Mouse (Mus musculus) cerebellum, postnatal 14 days (tissue): ENCODE measurements at regions not wholly inside any gene's neighbourhood (a gene's known extent, or its start where the extent isn't known, plus 50 kb on each side); places are given as distances from the start of the nearest gene placed in this dataset.

Source experiments
- DNase-seq, 2 experiments: peaks; one replicate each; pipeline ENCODE4 v3.0.0; 2021; ENCODE audit warnings: mixed read lengths in 2 of 2

DNA sequence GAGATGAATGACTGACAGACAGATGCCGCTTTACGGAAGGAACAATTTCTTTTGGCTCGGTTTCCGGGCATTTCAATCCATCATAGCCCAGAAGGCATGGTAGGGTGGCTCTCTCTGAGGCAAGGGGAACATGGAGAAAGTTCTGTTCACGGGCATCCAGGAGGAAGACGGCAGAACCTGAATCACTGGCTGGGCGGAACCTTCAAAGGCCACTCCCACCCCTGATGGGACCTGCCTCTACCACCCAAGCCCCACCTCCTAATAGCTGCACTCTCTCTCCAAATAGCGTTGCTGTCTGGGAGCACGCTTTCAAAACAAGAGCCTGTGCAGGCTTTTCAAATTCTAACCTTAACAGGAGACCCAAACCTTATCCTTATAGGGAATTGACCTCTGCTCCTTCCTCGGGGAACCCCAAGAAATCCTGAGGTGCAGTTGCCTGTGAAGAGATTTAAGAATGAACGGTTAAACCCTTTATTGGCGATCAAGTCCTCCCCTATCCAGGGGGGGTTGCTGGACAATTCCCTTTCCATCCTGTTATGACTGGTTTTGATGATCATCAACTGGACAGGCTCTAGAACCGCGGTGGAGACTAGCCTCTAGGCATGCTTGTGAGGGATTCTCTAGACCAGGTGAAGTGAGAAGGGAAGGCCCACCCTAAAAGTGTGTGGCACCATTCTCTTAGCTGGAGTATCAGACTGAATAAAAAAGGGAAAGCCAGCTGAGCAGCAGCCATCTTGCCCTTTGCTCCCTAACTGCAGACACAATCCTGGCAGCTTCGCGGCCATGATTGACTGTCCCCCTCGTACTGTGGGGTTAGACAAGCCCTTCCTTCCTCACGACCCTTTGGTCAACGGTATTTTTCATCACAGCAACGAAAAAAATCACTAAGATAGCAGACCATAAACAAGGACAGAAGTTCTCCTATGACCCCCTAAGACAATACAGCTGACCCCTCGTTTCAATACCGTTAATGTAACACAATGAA, 184.5 kb upstream of the Dyrk2 start:
- no peak for DNase-seq

DNA sequence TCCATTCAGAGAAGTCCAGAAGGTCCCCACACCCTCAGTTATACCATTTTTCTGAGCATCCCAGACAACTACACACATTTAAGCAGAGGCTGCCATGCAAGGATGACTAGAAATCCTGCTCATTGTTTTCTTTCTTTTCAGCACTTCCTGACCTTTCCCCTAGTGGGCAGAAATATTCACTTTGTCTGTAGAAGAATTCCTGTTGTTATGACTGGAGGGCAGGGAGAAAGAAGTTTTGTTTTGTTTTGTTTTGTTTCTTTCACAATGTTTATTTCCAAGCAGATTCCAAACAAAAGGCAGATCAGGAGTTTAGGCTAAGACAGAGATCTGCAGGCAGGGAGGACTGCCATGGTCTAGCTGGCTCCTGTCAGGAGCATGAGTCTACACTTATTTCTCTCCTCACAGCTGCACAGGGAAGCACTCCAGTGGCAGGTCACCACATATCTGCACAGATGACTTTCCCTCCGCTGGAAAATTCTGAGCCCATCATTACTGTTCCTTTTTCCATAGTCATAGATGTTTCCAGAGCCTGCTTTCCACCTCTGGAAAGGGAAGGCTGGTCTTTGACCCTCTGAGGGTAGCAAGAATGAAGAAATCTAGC, 182.5 kb upstream of the Dyrk2 start:
- no peak for DNase-seq

DNA sequence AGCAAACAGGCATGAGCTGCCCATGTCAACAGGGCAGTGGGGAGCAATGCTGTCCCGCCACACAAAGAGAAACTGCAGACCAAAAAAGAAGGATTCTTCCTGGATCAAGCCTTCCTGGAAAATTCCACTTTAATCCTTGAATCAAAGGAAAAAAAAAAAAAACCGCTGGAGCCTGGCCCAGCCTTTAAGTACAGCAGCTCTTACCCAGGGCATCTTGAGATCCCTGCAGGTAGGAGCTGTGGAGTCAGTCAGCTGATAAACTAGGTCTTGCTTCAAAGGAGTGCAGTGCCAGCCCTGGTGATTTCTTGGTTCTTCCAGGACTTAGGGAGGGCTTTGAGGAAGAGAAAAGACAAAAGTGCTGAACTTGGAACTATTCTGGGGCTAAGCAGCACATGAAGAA, 181.6 kb upstream of the Dyrk2 start:
- DNase-seq: no peak

DNA sequence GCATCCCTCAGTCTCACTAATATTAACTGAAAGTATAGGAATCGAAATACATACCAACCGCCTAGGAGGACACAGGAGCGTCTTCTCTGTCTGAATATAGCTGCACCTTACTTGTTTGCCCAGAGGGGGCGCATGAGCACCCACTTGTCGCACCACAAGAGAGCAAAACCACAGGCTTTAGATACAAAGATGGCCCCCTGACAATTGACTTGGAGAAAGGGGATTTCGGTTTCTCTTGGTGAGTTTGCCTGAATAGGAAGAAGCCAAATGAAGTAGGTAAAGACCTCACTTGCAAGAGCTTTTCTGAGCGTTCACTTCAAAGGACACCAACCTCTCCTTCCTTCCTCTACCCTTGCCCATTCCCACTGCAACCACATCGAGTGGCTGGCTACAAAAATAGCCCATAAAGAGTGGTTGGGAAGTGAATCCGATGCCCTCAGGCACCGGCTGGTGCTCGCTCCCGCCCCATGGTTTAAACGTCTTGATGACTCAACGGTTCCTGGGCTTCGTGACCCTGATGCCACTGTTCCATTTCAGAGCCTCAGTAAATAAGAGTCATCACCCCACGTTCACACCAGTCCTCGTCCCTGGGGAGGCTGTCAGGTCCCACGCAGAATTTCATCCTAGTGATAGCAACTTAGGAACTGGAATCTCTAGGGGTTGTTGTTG, 180.1 kb upstream of the Dyrk2 start:
- DNase-seq: no peak

DNA sequence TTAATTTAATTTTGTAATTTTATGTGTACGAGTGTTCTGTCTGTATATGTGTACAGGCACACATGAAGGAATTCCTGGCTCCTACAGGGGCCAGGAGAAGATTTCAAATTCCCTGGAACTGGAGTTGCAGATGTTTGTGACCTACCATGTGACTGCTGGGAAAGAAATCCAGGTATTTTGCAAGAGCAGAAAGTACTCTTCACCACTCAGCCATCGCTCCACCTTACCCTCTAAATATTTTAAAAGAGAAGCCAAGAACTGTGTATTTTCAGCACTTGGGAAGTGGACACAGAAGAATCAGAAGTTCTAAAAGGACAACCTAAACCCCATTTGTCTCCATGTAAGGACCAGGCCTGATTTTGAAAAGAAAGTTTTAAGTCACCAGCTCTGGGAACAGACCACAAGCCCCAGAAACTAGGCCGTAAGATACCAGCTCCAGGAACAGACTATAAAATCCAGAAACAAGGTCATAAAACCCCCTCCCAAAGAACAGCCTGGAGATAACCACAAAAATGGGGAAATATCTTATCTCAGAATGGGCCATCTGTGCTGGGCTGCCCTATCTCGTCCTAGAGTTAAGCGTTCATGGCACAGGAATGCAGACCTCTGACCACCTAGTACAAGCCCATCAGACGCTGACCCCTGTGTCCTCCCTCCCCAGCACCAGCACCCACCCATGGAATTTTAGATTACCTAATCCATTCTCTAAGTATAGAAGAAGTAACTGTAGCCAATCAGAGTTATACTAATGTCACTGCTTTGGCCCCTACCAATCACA, 178.8 kb upstream of the Dyrk2 start:
- no peak for DNase-seq

DNA sequence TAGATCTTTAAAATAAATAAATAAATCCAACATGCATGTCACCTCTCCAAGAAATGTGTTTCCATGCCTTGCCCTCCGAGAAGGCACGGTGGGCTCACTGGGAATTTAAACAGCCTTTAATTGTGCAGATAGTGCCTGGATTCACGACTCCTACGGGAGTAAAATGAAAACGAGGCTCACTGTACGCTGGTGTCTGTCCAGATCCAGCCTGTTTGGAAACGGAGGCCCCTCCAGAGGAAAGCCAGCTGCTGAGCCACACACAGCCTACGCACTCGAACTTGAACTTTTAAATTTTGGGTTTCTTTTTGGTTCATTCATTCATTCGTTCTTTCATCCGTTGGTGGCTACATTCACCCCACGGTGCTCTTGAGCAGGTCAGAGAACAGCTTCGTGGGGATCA, 175.1 kb upstream of the Dyrk2 start:
- DNase-seq: no peak

DNA sequence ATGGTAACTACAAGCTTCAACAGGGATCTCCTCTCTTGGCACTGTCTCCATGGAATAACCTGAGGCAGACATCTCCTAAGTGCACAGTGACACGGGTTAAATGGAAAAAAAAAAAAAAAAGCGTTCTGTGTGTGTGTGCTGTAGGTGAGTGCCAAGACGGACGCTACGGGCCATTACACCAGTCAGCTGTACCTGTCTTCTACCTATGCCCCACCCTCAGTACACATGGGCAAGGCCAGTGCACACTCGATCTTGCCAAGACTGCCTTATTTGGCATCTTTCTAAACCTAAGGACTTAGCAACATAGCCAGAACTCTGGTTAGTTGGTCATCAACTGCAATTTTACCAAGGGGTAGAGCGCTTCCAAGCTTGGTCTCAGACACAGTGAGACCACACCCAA, 173.1 kb upstream of the Dyrk2 start:
- DNase-seq: no peak

DNA sequence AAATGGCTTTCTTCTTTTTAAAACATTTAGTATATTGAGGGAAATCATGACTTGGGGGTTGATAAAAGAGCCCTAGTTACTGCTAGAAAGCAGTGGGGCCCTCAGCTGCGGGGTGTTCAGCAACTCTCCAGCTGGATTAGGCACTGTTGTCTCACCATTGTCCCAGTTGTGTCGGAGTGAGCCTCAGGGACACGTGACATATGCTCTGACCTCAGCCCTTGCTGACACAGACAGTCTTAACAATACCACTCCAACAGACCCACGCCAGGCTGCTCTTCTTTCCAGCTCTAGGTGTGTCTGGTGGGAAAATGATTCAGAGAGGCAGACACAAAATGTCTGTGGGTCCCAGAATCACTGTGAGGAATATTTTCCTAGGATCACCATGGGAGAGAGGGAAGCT, 170.2 kb upstream of the Dyrk2 start:
- DNase-seq: no peak

DNA sequence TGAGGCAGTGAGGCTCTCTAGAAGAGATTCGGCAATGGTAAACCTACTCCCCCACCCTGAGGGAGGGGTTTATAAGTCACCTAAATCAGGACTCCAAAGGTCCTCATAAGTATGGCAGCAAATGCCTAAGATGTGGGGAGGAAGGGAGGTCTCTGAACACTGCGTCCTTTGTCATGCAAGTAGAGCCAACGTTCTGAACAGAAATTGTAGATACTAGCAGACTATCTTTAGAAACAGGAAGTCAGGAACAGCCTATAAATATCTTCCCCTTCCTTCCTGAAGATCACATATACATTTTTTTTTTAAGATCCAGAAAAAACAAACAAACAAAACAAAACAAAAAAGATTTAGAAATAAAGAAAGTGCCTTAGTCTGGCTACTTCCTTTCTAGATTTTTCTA, 169.7 kb upstream of the Dyrk2 start:
- no peak for DNase-seq

DNA sequence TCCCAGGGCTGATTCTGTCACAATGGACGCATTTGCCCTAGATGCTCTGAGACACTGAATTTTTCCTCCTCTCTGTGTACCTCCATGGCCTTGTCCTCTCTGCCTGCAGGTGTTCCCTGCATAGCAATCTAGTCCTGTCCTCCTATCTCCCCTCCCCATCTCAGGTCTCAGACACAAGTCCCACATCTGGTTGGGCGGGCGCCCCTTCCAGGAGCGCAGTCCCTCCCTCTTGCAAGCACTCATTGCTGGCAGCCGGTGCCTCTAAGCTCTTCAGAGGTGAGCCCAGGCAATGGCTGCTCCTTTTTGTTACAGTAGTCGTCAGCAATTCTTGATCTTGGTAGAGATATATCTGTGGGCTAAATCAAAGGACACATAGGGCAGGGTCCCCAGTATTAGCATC, 169.0 kb upstream of the Dyrk2 start:
- no peak for DNase-seq

DNA sequence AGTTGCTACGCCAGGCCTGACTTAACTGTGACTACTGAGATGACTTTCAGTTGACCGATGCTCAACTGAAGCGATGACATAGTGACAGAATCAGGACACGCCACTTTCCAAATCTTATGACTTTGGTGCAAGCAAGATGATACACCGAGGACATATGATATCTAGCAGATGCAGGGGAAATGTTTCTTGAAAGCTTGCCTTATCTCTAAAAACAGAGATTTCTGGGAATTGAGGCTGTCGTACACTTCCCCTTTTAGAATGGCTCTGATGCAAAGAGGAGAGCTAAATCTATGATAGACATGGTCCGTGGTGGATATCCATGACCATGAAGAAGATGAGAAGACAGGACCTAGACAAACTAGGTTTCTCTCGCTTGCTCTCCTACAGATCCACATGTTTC, 167.8 kb upstream of the Dyrk2 start:
- DNase-seq: no peak

DNA sequence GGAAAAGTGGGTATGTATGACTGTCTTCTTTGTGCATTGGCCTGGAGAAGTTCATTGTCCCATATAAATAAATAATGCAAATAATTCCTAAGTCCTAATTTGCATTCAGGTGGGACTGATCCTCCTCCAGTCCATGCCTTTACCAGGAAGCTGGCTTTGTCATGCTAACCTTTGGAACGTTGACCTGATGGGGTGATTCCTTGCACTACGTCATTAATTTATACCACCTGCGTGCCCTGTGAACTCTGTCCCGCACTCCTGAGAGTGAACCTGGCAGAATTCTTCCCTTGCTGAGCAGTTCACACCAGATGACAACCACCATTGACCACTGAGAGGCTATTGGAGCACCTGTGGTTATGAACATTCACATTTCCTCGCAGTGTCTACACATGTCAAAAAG, 165.9 kb upstream of the Dyrk2 start:
- DNase-seq: no peak

DNA sequence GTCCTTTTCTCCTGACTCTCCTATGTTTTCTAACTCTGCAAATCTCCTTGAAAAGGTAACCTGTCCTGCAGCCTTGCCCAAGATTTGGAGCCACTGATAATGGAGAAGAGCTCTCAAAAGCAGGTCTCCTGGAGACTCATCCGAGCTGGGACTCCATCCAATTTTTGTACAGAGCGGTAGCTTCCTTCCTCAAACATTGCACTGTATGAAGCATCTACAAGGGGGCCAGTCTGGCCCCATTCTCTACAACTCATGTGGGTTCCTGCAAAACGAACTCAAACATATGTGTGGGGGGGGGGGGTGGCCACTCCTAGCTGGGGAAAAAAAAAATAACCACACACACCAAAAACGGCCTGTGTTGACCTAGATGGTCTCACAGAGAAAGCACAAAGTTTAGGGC, 164.4 kb upstream of the Dyrk2 start:
- no peak for DNase-seq

DNA sequence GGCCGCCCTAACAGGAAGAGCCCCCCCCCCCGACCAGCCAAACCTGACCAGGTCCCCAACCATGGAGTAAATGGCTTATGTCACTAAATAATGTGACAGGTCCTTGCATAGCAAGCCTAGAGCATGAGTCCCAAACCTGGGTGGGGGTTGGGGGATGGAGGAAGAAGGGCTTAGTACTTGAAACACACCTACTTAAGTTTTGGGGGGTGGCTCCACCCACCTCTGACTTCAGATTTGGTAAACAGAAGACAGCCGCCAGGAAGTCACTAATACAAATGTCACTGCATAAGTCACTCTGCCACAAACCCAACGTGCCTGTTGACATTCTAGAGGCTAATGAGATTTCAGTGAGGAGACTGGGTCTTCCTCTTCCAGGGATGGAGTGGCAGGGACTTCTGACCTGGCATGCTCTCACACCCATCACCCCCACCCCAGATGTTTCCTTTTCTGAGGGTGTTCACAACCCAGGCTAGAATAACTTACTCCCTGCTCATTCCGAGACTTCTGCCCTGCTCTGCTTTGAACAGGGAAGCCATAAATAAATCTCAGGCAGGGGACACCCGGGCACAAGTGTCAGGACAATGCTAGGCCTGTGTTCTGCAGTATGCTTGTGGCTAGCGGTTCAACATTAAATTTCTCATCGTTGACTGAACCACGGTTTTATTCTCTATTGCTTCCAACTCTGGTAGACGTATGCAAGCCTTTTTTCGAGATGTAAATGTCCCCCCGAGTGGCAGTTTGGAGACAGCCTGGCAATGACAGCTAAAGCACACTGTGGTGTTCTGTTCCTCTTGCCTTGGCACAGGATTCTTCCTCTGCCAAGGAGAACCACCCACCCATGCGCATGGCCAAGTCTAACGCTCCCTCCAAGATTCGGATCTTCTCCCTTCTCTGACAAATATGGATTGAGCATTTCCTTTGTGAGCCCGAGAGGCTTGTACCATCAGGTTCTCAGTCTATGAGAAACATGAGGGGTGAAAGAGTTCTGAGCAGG, 161.6 kb upstream of the Dyrk2 start:
- no peak for DNase-seq

DNA sequence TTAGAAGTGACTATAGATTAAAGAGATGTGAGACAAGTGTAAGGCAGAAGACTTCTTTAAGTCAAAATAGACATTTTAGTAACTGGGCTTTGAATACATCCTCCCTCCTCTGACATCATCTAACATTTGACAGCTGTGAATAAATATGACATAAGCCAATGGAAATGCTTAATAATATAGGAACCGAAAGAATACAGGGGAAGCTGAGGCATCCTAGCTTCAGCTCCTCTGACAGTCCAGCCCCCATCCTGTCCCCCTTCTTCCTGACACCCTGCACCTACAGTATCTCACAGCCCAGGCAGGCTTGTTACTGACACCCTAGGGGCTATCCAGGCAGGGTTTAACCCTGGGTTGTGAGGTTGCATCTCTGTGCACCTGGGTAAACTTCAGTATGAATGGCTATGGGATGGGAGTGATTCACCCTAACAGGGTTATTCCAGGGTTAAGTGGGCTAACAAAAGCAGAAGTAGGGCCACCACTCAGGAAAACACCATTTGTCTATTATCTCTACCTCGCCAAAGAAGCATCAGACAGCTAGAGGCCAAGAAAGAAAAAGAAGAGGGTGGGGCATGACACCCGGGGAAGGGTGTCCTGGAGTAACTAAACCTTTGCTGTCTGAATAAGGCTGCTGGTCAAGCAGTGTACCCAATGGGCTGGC, 158.6 kb upstream of the Dyrk2 start:
- DNase-seq: no peak

DNA sequence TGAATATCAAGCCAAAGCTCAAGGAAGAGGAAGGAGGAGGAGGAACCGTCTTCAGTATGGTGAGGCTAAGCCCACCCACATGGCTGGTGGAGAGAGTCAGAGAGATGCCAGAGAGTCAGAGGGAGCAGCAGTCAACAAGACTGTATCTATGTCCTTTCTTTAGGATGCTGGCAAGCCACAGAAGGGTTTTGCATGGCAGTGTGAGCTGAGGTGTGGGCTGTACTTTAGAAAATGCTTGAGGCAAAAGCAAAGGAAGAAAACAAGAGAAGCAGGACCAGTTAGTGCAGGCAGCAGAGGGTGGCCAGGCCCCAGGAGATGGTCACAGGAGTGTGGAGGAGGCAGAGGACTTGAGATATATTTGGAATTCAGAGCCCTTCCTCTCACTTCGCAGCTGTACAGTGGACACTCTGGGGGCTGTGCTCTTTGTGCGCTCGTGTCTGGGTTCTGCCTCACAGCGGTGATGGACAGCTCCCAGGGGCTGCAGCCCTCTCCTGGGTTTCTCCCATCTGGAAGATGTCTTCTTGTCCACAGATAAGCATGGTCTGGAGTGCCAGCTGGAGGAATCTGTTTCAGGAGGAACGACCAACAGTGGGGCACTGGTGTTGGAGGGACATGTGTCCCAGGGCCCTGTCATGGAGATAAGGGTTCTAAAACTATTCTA, 157.4 kb upstream of the Dyrk2 start:
- DNase-seq: no peak

DNA sequence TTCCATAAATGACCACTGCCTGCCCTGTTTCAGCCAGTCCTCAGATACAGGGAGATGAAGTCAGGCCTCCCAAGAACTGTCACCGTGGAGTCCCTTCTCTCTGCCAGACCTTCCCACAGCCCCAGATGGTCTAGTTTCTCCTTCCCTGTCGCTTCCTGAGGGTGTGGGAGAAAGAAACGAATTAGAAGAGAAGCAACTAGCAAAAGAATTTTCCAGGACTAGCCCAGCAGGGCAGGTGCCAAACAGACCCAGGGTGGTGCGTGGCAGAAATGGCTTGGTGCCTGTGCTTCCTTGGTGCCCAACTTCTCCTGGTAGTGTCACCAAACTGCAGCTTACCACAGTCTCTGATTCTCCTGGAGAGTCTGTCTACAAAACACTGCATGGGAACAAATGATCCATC, 156.3 kb upstream of the Dyrk2 start:
- DNase-seq: no peak

DNA sequence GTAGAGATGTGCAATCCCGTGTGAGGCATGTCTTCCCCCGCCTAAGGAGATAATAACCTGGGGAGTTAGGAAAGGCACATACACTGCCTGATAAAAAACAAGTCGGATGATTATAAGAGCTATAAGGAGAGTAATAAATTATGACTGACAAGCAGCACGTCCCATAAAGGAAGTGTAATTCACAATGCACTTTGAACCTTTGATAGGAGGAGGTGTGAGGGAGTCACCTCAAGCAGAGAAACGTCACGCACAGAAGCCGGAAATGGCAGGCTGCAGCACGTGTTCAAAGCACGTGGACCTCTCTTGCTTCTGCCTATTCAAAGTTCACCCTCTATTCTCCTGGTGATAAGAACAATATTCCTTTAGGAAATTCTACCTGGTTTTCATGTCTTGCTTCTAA, 154.4 kb upstream of the Dyrk2 start:
- DNase-seq: no peak

DNA sequence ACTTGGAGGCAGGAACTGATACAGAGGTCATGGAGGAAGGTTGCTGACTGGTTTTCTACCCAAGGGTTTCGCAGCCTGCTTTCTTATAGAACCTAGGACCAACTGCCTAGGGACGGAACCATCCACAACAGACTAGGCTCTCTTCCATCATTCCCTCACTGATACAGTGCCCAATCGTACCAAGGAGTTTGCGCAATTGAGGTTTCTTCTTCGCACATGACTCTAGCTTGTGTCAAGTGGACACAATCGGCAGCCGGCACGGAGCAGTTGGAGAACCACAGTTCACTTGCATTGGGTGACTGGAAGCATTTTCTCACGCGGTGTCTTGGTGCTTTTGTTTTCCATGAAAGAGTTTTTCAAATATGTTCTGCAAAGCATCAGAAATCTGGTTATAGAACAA, 149.1 kb upstream of the Dyrk2 start:
- no peak for DNase-seq

DNA sequence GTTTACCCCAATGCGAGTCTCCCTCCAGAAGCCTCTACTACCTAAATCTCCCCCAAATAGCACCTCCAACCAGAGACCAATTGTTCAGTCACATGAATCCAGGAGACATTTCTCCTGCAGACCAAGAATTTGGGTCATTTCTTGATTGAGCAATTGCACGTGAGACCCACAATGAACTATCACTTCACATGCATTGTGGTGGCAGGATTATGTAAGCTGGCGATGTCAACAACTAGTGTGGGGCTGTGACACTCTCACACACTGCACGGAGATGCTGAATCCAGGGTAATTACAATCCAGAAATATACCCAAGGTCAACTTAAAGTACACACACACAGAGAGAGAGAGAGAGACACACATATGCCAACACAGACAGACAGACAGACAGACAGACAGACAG, 148.5 kb upstream of the Dyrk2 start:
- no peak for DNase-seq

DNA sequence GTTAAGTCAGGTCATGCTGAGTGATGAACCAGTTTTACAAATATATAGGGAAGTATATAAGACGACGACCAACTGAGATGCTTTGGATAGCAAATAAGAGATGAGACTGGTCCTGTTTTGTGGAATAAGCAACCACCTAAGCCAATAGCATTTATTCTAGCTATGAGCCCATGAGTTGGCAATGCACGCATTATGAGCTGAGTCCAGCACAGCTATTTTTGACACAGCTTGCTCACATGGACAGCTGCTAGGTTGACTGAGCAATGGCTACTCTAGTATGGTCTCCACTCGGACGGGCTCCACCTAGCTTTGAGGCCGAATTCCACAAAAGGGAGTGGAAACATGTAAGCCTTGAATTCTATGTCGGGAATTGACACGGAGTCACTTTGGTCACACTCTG, 146.1 kb upstream of the Dyrk2 start:
- peak; percentile 51 for DNase-seq
